Mouse (Mus musculus) CD8-positive naive resting alpha-beta T cell, adult 2 months (primary cell): ENCODE data around the gene Mettl15.
"Not testable (repeated sequence)": the region's sequence is repeated elsewhere in the genome, so short reads cannot be mapped to it uniquely, and the experiment has no call there.

Experiments
- DNase-seq, 2 experiments: peaks; one replicate each; pipeline ENCODE4 v3.0.0; 2022; ENCODE audit warnings: low read depth in 2 of 2, low spot score in 2 of 2

Gene Mettl15

DNA sequence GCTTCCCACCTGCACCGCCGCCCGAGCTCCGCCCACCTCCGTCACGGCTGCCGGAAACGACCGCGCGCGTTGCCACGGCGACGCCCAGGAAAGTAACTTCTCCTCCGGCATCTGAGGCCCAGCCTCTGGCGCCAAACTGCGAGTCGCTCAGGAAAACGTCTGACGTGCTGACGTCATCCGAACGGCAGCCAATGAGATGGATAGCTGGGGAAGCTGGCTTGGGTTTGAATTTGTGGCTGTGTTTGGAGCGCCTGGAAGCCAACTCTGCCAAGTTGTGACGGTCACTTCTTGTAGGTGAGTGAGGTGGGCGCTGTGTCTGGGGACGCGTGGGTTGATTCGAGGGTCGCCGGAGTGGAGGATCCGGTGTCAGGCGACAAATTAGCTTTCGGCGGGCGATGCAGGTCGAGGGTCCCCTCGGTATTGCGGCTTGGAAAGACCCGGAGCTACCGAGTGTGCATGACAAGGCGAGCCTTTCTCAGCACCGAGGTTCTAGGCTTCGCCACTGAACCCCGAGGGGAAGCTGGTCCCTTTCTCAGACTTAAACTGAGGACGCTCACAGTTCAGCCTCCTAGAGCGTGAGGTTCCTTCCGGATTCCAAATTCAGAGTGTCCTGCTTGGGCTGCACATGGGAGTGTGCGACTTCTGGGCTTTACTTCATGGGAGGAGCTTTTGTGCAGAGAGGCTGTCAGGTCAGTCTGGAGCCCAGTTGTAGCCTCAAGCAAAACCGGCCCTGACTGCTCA is at the start of gene Mettl15, which contains the start of gene Kif18a:
Gene Mettl15, minus strand, starts transcription at position 149 of the 741 bp plus-strand sequence.
Gene Kif18a, plus strand, starts transcription at position 139 of the 741 bp plus-strand sequence.
- peak; percentile 90 for DNase-seq

DNA sequence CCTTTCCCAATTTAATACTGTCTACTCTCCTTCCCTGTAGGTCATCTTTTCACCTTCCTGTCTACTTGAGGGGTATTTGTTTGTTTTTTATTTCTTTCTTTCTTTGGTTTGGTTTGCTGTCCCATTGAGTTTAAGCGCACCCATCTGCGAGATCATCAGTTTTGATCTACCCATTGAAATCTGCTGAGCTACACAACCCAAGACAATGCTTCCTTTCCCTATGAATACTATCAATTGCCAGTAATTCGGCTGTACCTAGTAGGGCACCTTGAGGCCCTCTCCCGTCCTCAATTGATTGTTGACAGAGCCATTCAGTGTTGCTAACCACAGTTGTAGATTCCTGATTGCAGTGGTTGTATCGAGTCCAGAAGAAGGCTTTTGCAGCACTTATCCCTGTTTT is 30.8 kb upstream of the Mettl15 start:
- no peak for DNase-seq

DNA sequence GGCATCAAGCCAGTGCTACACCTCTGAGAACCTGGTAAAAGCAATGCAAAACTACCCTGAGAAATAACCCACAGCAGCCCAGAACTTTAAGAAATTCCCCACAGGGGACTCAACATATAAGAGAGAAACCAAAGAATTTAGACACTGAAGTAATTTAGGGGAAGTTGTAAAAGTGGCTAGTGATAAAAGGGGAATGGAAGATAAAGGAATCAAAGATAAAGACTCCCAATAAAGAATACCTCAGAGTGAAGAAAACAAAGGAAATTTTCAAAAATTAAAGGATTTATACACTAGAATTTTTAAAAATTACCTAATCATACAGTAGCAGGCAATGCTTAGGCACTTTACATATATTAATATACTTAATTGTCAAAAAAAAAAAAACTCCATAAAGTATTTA is 23.1 kb upstream of the Mettl15 start:
- no peak for DNase-seq

- no peak for DNase-seq
Measured at GRCm38 (mm10) chr2:109302234-109302633, 21.7 kb upstream of the Mettl15 start.

DNA sequence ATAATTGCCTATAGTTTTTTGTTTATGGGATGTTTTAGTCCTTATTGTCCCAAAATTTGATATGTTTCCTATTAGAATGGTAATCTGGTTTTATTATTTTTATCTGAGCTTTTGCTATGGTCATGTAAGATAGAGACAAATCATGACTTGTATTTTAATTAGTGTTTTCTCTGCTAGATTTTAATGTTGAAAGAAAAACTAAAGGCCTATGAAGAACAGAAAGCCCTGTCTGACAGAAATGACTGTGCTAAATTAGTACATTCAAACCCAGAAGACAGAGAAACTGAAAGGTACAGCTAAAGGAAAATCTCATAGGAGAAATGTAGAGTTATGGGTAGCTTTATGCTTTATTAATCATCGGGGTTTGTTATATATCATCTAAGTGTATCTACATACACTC is 17.6 kb upstream of the Mettl15 start:
- no peak for DNase-seq

DNA sequence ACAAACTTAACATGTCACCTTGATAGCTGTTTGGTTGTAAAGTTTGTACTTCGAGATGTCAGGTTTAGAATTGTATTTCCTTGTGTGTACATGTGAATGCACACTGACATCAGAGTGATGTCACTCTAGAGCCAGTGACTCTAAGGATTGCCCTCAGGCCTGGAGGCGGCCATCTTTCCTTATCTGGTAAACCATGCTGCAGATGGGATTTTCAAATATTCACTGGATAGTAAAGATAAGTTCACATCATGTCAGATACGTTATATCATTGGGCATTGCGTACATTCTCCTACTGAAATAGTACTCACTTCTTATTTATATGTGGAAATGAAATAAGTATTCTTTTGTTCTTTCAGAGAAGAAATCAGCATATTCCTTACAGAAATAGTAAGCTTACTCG is 15.7 kb upstream of the Mettl15 start:
- no peak for DNase-seq

- DNase-seq: no peak
Measured at GRCm38 (mm10) chr2:109289327-109289726, 8.8 kb upstream of the Mettl15 start.

GRCm38 (mm10) chr2:109284121-109284520 is 3.6 kb upstream of the Mettl15 start:
- no peak for DNase-seq

GRCm38 (mm10) chr2:109281341-109281690 is 768 bp upstream of the Mettl15 start:
- DNase-seq: no peak

DNA sequence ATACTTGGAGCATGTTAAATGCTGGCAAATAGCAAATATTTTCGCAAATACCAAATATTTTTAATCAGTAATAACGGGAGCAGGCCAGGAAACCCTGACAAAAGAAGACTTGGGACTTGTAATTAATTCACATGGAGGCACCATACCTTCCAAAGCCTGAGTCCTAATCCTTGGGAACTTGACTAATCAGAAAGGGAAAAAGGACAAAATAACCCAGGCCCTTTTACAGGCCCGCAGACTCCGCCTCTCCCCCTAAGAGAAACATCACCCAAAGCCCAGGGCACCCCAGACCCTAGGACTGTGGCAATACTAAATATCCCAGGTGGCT is 312 bp downstream of the Mettl15 start:
- DNase-seq: no peak

GRCm38 (mm10) chr2:109278036-109278435 is 2.5 kb downstream of the Mettl15 start:
- peak; percentile 11 to 26 for DNase-seq

GRCm38 (mm10) chr2:109277593-109277992 is 3.0 kb downstream of the Mettl15 start:
- no peak for DNase-seq

DNA sequence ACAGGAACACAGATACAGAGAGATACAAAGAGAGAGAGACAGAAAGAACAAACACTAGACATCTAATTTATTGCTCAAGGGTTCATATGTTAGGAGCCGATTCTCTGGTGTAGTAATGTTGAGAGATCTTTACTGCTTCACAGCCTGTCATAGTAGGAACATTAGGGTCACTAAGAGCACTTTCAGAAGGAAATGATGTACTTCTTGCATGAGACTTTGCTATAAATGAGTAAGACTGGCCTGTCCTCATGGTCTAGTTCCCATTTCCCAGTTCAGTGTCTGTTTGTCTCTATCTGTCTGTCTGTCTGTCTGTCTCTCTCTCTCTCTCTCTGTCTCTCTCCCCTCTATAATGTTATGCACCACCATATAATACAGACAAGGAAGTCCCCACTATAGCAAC is 7.5 kb downstream of the Mettl15 start:
- no peak for DNase-seq

GRCm38 (mm10) chr2:109262779-109263178 is 17.8 kb downstream of the Mettl15 start:
- no peak for DNase-seq

DNA sequence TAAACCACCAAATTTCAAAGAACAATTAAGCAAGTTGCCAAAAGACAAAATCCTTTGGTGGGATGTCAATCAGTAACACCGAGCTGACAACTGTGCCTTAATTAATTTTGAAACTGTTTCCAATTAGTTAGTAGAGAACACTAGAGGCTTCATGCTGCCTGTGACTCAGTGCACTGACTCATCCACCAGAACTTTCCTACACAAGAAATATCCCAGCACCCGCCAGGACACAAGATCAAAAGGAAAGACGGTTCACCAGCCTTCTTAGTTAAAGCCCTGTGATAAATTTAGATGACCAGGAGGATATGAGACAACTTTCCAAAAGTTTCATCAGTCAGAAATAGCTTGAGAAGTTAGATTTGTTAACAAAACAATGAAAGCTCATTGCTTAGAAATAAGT is 38.6 kb downstream of the Mettl15 start:
- no peak for DNase-seq

DNA sequence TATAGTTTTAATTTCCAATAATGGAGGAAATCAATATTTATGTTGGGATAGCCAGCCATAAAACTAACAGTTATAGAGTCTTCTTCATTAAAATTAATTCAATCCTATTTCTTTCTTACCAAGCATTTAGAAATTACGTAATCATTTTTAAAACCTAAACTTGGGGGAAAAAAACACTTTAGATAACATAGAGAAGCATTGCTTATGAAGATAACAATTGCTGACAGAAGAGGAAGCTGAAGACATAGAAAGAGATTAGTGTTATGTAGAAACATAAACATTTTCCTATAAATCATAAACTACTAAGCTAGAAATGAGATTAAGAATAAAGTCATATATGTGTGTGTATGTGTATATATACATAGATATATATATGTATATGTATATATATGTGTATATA is 44.8 kb downstream of the Mettl15 start:
- no peak for DNase-seq

GRCm38 (mm10) chr2:109233876-109234275 is 46.7 kb downstream of the Mettl15 start:
- DNase-seq: no peak

- DNase-seq: no peak
Measured at GRCm38 (mm10) chr2:109230443-109230842, 50.1 kb downstream of the Mettl15 start.

- no peak for DNase-seq
Measured at GRCm38 (mm10) chr2:109227196-109227595, 53.4 kb downstream of the Mettl15 start.

GRCm38 (mm10) chr2:109221470-109221869 is 59.1 kb downstream of the Mettl15 start:
- no peak for DNase-seq

DNA sequence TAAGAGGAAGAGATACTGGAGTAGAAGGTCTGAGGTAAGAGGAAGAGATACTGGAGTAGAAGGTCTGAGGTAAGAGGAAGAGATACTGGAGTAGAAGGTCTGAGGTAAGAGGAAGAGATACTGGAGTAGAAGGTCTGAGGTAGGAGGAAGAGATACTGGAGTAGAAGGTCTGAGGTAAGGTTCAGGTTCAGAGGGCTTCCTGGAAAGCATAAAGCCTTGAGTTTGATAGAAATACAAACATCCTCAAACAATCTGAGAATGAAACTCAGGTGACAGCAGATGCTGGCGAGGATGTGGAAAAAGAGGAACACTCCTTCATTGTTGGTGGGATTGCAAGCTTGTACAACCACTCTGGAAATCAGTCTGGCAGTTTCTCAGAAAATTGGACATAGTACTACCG is 63.9 kb downstream of the Mettl15 start:
- not testable (repeated sequence) for DNase-seq

- DNase-seq: not testable (repeated sequence)
Measured at GRCm38 (mm10) chr2:109210641-109211040, 69.9 kb downstream of the Mettl15 start.

DNA sequence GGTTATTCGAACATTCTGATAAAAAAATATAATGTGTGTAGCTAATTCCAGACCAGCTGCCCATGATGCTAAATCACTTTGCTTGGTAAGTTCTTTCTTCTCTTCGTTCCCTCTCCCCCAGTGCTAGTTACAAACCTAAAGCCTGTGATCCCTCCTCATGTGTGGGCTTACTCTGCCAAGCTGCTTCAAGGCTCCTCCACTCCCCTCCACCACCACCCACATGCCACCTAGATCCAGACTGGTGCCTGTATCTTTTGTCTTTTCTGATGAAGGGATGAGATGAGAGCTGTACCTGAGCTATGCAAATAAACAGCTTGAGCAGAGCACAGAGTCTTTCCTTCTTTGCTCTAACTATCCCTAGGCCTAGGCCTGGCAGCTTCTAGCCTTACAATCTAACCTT is 72.5 kb downstream of the Mettl15 start:
- no peak for DNase-seq
